Mouse (Mus musculus): ENCODE measurements at regions not wholly inside any gene's neighbourhood (a gene's known extent, or its start where the extent isn't known, plus 50 kb on each side); places are given as distances from the start of the nearest gene placed in this dataset.
A peak's percentile ranks its signal among the peaks of the same experiment; 100 is the strongest.

DNA sequence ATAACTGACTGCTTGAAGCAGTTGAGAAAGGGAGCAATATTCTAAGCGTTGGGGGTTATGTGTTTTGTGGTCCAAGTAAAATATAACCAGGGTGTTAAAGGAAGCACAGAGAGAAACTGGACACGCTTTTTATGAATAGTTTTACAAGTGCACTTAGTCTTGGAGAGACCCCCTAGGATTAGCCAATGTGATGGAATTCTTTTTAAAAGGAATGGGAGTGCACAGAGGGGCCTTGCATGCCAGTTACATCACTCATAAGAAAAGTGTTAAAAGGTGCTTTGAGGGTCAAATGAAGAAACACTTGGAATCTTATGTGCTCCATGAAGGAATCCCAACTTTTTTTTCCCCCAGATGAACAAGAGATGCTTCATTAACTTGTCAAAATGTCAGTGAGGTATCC, 394.4 kb downstream of the Bckdhb start:
- Histone ChIP-seq H3K4me1 (ENCODE audit: control insufficient read depth, insufficient read depth, low read length) (no peaks in the 10 kb centered on the region; the same call in 1 of the 2 replicates), H3K9me3 (ENCODE audit: control insufficient read depth, low read length) (no peaks in the 10 kb centered on the region), H3K27me3 (ENCODE audit: control insufficient read depth, insufficient read depth, low read length) (no peaks in the 10 kb centered on the region), H3K4me3 (replicated peaks; ENCODE audit: low read depth, low read length) (no peak overlapping the region), H3K4me2 (ENCODE audit: low read length) (no peak overlapping the region), H3K9ac (replicated peaks; ENCODE audit: low read length) (no peak overlapping the region), H3K36me3 (ENCODE audit: control insufficient read depth, insufficient read depth, low read length) (no peaks in the 10 kb centered on the region), H3K27ac (replicated peaks; ENCODE audit: low read depth, low read length) (no peak overlapping the region)
- 33% methylated on average over 2 of the region's 2 CpGs for WGBS
- ATAC-seq (ENCODE audit: low FRiP score, low TSS enrichment) (no peak), DNase-seq (no peak)

DNA sequence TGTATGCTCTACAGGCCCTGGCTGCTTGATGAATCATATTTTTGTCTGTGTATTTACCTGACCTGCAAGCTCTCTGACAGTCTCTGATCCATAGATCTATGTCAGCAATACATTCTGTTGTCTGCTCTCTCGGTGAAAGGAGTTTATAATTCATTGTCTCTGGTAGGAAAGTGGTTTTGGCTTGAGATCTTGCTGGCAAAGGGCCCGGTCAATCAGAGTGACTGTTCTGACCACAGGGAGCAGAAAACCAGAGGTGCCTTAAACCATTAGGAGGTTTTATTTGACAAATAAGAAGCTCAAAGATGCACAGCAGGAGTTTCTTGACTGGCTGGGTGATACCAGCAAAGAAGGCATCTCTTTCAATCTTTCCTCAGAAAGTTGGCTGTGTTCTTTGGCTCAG, 398.2 kb downstream of the Bckdhb start:
- Histone ChIP-seq H3K27me3 (ENCODE audit: control insufficient read depth, insufficient read depth, low read length) (no peaks in the 10 kb centered on the region), H3K36me3 (ENCODE audit: control insufficient read depth, insufficient read depth, low read length) (no peaks in the 10 kb centered on the region), H3K4me2 (ENCODE audit: low read length) (no peak overlapping the region), H3K9me3 (ENCODE audit: control insufficient read depth, low read length) (no peaks in the 10 kb centered on the region), H3K27ac (replicated peaks; ENCODE audit: low read depth, low read length) (no peak overlapping the region), H3K9ac (replicated peaks; ENCODE audit: low read length) (no peak overlapping the region), H3K4me1 (ENCODE audit: control insufficient read depth, insufficient read depth, low read length) (no peaks in the 10 kb centered on the region; the same call in 1 of the 2 replicates), H3K4me3 (replicated peaks; ENCODE audit: low read depth, low read length) (no peak overlapping the region)
- DNase-seq = no peak
- no peak for ATAC-seq (ENCODE audit: low FRiP score, low TSS enrichment)
- 72% methylated on average over 2 of the region's 2 CpGs for WGBS

DNA sequence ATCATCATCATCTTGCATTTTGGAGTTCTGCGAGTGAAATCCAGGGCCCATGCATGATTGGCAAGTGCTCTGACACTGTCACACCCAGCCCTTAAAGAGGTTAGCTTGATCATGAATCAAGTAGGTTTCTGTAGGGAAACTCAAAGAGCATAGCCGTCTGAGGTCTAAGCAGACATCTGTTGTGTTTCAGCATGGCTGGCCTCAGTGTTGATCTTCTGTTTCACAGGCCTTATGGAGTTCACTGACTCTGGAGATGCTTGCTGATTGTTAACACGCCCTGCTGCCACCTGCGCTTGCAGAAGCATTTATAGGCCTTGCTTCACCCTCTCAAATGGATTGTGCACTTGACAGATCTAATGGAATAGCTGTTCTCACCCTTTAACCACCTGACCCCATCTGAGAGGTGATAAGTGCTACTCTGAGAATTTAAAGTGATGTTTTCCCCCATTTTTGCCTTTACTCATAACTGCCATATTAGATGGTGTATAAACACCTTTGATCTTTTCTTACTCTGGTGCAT, 406.2 kb downstream of the Bckdhb start:
- Histone ChIP-seq H3K9ac (replicated peaks; ENCODE audit: low read length) (no peak overlapping the region), H3K27me3 (ENCODE audit: control insufficient read depth, insufficient read depth, low read length) (no peaks in the 10 kb centered on the region), H3K4me3 (replicated peaks; ENCODE audit: low read depth, low read length) (no peak overlapping the region), H3K36me3 (ENCODE audit: control insufficient read depth, insufficient read depth, low read length) (no peaks in the 10 kb centered on the region), H3K4me1 (ENCODE audit: control insufficient read depth, insufficient read depth, low read length) (no peaks in the 10 kb centered on the region), H3K9me3 (ENCODE audit: control insufficient read depth, low read length) (no peaks in the 10 kb centered on the region), H3K4me2 (ENCODE audit: low read length) (no peak overlapping the region), H3K27ac (replicated peaks; ENCODE audit: low read depth, low read length) (no peak overlapping the region)
- DNase-seq (no peak), ATAC-seq (ENCODE audit: low FRiP score, low TSS enrichment) (no peak)
- WGBS = 75% methylated on average over 4 of the region's 4 CpGs

DNA sequence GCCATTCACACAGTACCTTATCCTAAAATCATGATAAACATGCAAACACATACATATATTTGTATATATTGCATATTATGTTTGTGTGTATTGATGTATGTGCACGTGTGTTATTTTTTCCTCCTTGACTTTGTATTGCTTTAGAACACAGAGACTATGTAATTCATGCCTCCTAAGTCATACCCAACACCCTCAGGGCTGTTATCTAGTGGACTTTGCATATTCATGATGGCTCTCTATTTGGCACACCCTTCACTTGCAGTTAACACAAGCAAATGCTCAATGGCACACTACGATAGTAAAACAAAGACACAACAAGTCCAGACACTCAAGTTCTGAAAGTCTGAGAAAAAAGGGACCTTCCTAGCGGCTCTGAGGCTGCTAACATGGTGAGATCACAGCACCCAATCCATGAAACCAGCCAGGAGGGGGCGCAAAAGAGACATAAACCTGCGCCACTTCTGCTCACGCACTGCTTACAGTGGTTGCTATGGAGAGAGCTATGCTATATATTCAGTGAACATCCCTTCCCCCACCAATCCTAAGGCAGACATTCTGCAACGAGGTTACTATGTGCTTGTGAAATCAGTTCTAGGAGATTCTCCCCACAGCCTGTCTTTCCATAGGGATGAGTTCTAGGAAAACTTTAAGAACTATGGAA, 418.6 kb downstream of the Bckdhb start:
- 12% methylated on average over 7 of the region's 7 CpGs for WGBS

DNA sequence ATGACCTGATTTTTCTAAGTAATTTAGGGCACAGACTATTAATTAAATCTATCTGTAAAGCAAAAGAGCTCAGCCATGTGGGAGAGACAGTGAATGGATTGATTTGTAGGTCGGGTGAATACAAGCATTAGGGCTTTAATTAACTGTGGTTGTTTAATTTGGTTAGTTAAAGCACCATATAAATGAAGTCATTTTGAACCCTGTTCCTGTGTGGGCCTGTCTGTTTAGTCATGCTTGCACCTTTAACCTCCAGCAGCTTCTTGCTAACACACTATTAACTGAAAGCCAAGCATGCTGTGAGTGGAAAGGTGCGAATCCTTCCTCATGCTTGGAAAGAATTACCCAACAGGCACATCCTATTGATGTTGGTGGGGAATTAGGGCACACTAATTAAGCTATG, 425.3 kb downstream of the Bckdhb start:
- no peaks in the 10 kb centered on the region for H3K27me3 ChIP-seq (ENCODE audit: control insufficient read depth, insufficient read depth, low read length)
- 38% methylated on average over 2 of the region's 2 CpGs for WGBS
- ATAC-seq (ENCODE audit: low FRiP score, low TSS enrichment) (no peak), DNase-seq (no peak)
- H3K27ac ChIP-seq (replicated peaks; ENCODE audit: low read depth, low read length) = no peak overlapping the region
- no peak overlapping the region for H3K9ac ChIP-seq (replicated peaks; ENCODE audit: low read length)
- H3K4me1 ChIP-seq (ENCODE audit: control insufficient read depth, insufficient read depth, low read length) = no peaks in the 10 kb centered on the region
- no peak overlapping the region for H3K4me3 ChIP-seq (replicated peaks; ENCODE audit: low read depth, low read length)
- H3K36me3 ChIP-seq (ENCODE audit: control insufficient read depth, insufficient read depth, low read length) = no peaks in the 10 kb centered on the region
- H3K4me2 ChIP-seq (ENCODE audit: low read length) = no peak overlapping the region
- no peaks in the 10 kb centered on the region for H3K9me3 ChIP-seq (ENCODE audit: control insufficient read depth, low read length)

More for the DNA sequence above, 418.6 kb downstream of the Bckdhb start:
- Histone ChIP-seq H3K4me2 (ENCODE audit: low read length) (no peak overlapping the region), H3K4me1 (ENCODE audit: control insufficient read depth, insufficient read depth, low read length) (no peaks in the 10 kb centered on the region), H3K27me3 (ENCODE audit: control insufficient read depth, insufficient read depth, low read length) (no peaks in the 10 kb centered on the region), H3K27ac (replicated peaks; ENCODE audit: low read depth, low read length) (no peak overlapping the region), H3K9ac (replicated peaks; ENCODE audit: low read length) (no peak overlapping the region), H3K9me3 (ENCODE audit: control insufficient read depth, low read length) (no peaks in the 10 kb centered on the region), H3K4me3 (replicated peaks; ENCODE audit: low read depth, low read length) (no peak overlapping the region), H3K36me3 (ENCODE audit: control insufficient read depth, insufficient read depth, low read length) (no peaks in the 10 kb centered on the region)
- ATAC-seq (ENCODE audit: low FRiP score, low TSS enrichment) (peak; percentile 75), DNase-seq (peak; percentile 92)

DNA sequence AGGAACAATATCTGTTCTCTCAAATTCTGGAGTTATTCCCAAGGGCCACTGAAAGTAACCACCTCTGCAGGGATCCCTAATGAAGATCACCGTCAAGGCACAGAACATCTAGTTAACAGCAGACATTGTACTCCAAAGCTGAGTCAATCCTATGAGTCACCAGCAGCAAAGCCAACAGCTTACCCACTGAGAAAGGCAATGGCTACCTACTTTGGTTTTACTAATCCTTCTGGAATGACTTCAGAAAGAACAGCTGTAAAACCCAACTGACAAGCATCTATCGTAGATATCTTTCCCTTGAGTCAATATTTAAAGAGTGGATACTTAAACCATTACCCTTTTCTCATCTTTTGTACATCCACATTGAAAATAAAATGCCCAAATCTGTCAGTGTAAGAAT, 429.5 kb downstream of the Bckdhb start:
- no peak overlapping the region for H3K9ac ChIP-seq (replicated peaks; ENCODE audit: low read length)
- no peak overlapping the region for H3K27ac ChIP-seq (replicated peaks; ENCODE audit: low read depth, low read length)
- H3K36me3 ChIP-seq (ENCODE audit: control insufficient read depth, insufficient read depth, low read length) = no peaks in the 10 kb centered on the region
- no peak overlapping the region for H3K4me3 ChIP-seq (replicated peaks; ENCODE audit: low read depth, low read length)
- WGBS = 87% methylated on average over 2 of the region's 2 CpGs
- no peak overlapping the region for H3K4me2 ChIP-seq (ENCODE audit: low read length)
- no peaks in the 10 kb centered on the region for H3K27me3 ChIP-seq (ENCODE audit: control insufficient read depth, insufficient read depth, low read length)
- H3K9me3 ChIP-seq (ENCODE audit: control insufficient read depth, low read length) = no peaks in the 10 kb centered on the region
- no peaks in the 10 kb centered on the region for H3K4me1 ChIP-seq (ENCODE audit: control insufficient read depth, insufficient read depth, low read length)
- DNase-seq (no peak), ATAC-seq (ENCODE audit: low FRiP score, low TSS enrichment) (no peak)

DNA sequence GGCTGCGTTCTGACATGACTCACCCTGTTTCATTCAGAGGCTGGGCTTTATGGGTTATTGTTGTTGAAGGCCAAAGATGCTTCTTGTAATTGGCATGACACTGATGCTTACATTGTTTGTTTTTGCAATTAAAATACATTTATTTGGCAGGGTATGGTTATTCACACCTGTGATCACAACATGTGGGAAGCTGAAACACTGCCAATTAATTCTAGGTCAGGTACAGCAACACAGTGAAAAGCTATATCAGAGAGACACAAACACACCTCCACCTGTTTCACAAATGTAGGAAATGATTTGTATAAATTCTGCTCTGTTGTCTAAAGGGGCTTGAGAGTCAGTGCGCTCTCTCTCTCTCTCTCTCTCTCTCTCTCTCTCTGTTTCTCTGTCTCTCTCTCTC, 431.2 kb downstream of the Bckdhb start:
- Histone ChIP-seq H3K36me3 (ENCODE audit: control insufficient read depth, insufficient read depth, low read length) (no peaks in the 10 kb centered on the region), H3K9me3 (ENCODE audit: control insufficient read depth, low read length) (no peaks in the 10 kb centered on the region), H3K4me3 (replicated peaks; ENCODE audit: low read depth, low read length) (no peak overlapping the region), H3K27me3 (ENCODE audit: control insufficient read depth, insufficient read depth, low read length) (no peaks in the 10 kb centered on the region), H3K4me2 (ENCODE audit: low read length) (no peak overlapping the region), H3K4me1 (ENCODE audit: control insufficient read depth, insufficient read depth, low read length) (no peaks in the 10 kb centered on the region), H3K9ac (replicated peaks; ENCODE audit: low read length) (no peak overlapping the region), H3K27ac (replicated peaks; ENCODE audit: low read depth, low read length) (no peak overlapping the region)
- DNase-seq = no peak
- no peak for ATAC-seq (ENCODE audit: low FRiP score, low TSS enrichment)
- 96% methylated on average over 2 of the region's 2 CpGs for WGBS

DNA sequence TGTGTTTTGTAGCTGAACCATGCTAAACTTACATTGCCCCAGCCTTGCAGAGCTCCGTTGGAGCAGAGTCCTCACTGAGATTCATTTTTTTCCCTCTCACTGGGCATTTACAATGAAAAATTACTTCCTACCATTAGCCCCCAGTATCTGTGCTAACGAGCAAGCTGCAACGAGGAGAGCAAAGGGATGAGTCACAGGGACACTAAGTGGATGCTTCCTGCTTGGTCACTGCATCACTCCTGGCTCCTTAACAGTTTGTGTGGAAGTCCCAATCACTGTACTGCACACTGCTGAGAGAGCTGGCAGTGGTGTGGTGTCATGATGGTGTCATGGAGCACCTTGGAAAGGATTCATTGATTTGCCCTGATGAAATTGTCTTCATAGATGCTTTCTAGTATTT, 434.9 kb downstream of the Bckdhb start:
- H3K36me3 ChIP-seq (ENCODE audit: control insufficient read depth, insufficient read depth, low read length) = no peaks in the 10 kb centered on the region
- H3K4me1 ChIP-seq (ENCODE audit: control insufficient read depth, insufficient read depth, low read length) = no peaks in the 10 kb centered on the region
- H3K9me3 ChIP-seq (ENCODE audit: control insufficient read depth, low read length) = no peaks in the 10 kb centered on the region
- WGBS = 69% methylated on average over 3 of the region's 3 CpGs
- no peak overlapping the region for H3K9ac ChIP-seq (replicated peaks; ENCODE audit: low read length)
- no peaks in the 10 kb centered on the region for H3K27me3 ChIP-seq (ENCODE audit: control insufficient read depth, insufficient read depth, low read length)
- no peak overlapping the region for H3K4me3 ChIP-seq (replicated peaks; ENCODE audit: low read depth, low read length)
- ATAC-seq (ENCODE audit: low FRiP score, low TSS enrichment) (no peak), DNase-seq (no peak)
- H3K27ac ChIP-seq (replicated peaks; ENCODE audit: low read depth, low read length) = no peak overlapping the region
- H3K4me2 ChIP-seq (ENCODE audit: low read length) = no peak overlapping the region

DNA sequence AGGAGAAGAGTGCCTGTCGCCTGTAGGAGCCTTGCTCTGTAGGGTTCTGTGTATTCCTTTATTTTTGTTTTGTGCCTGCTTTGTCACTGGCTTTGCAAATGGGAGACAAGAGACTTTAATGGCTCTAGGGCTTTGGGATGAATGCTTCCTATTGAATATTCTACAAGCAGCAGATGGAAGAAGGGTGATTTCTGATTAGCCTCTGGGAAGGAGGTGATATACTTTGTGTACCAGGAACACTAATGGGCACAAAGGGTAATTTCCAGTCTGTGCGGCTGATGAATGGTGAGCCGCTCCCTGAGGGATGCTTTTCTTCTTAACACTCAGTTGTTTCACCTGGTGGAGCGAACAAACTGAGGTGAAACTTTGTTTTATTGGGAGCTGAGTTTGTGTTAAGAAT, 435.5 kb downstream of the Bckdhb start:
- H3K4me3 ChIP-seq (replicated peaks; ENCODE audit: low read depth, low read length) = no peak overlapping the region
- no peaks in the 10 kb centered on the region for H3K4me1 ChIP-seq (ENCODE audit: control insufficient read depth, insufficient read depth, low read length)
- no peak overlapping the region for H3K9ac ChIP-seq (replicated peaks; ENCODE audit: low read length)
- no peak overlapping the region for H3K27ac ChIP-seq (replicated peaks; ENCODE audit: low read depth, low read length)
- H3K36me3 ChIP-seq (ENCODE audit: control insufficient read depth, insufficient read depth, low read length) = no peaks in the 10 kb centered on the region
- no peak for ATAC-seq (ENCODE audit: low FRiP score, low TSS enrichment)
- DNase-seq = no peak
- H3K4me2 ChIP-seq (ENCODE audit: low read length) = no peak overlapping the region
- 60% methylated on average over 4 of the region's 4 CpGs for WGBS
- no peaks in the 10 kb centered on the region for H3K9me3 ChIP-seq (ENCODE audit: control insufficient read depth, low read length)
- H3K27me3 ChIP-seq (ENCODE audit: control insufficient read depth, insufficient read depth, low read length) = no peaks in the 10 kb centered on the region

Data from midbrain, embryonic 14.5 days (tissue).